Mouse (Mus musculus): ENCODE data around the gene Osbp.
"Not testable (repeated sequence)": the region's sequence is repeated elsewhere in the genome, so short reads cannot be mapped to it uniquely, and the experiment has no call there.

The Osbp gene

DNA sequence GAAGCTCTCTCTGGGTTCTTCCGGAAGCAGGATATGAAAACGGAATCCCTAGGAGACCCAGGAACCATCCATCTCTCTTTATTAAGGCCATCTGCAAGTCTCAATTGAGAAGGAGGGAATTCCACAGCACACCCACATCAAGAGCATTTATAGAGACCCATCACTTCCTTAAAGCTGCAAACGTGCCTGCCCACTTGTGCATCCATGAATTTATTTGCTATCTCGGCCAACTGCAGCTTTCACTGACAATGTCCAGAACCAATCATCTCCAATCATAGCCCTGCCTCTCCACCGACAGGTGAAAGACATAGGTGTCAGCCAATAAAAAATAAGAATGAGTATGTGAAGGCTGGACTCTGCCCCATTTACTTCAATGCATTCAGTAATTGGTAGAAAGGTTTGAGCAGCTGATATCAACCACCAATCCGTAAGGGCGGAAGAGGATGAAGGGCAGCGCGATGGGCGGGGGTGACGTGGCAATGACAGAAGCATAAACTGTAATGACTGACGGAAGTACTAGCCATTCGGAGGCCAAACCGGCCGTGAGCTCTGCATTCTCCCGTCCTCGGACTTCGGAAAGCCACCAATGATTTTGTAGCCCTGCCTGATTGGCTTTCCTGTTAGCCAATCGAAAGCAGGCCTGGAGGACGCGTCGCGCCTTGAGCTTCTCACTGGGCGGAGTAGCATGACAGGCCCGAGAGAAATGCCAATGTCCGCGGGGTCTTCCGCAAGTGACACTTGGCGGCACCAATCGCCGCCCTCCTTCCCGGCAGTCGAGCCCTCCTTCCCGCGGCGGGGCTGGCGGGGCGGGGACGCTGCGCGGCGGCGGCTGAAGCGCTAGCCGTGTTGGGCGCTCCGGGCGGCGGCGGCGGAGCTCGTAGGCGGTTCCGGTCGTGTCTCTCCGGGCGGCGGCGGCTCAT, at the start of gene Osbp:
Osbp (plus strand) TSS at position 919 of the 920 bp plus-strand sequence.
- DNase-seq (ENCODE audit: low spot score), result peak; percentile 100

DNA sequence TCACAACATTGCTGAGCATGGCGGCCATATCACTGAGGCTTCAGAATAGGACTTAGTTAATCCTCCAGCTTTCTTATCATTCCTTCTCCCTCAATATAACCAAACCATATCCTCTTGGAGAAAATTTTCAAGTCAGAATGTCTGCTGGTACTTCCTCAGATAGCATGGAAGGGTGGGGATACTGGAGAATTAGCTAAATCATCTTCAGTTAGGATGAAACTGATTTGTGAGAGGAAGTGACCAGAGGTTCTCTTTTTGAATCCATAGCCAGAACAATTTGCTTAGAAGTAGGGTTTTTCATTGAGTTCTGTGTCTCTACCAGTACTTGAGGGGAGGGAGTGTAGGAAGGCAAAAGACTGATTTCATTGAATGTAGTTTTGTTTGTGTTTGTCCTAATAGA, 43.7 kb upstream of the Osbp start:
- no peak for DNase-seq (ENCODE audit: low spot score)

GRCm38 (mm10) chr19:11922515-11922914, 43.2 kb upstream of the Osbp start:
- DNase-seq (ENCODE audit: low spot score), result not testable (repeated sequence)

DNA sequence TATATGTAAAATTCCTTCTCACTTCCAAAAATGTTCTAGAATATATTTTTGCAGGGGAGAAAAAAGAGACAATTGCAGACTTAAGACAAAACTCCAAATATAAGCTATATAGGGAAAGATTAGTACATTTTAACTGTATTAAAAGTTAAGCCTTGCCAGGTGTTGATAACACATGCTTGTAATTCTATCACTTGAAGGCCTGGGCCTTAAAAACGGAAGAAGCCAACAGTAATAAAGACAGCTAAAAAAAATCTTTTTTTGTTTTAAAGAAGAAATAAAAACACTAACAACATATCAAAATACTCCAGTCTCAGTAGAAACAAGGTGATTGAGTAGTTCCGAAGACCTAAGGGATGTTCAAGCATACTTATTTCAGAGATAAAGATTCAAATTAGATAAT, 39.4 kb upstream of the Osbp start:
- no peak for DNase-seq (ENCODE audit: low spot score)

DNA sequence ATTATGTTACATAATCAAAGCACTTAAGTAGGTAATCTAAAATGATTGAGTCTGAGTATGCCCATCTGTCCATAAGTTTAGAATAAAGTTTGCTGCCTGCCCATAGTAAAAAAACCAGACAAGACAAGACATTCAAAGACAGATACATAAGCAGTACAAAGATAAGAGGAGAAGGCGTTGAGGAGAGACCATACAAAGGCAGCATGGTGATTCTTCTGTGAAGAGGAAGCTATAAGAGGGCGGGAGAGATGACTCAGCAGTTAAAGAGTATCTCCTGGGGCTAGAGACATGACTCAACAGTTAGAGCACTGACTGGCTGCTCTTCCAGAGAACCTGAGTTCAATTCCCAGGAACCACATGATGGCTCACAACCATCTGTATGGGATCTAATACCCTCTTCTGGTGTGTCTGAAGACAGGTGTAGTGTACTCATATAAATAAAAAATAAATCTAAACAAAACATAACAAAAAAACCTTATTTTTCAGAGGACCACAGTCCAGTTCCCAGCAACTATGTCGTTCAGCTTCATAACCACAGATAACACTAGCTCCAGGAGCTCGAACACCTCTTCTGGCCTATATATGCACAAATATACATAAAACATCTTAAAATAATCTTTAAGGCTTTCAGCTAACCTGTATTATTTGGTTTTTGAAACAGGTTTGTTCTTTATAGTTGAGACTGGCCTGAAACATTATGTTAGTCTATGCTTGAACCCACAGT, 37.6 kb upstream of the Osbp start:
- DNase-seq (ENCODE audit: low spot score), result no peak

- not testable (repeated sequence) for DNase-seq (ENCODE audit: low spot score)
These were observed 19.3 kb upstream of the Osbp start for GRCm38 (mm10) chr19:11946460-11946859.

- DNase-seq (ENCODE audit: low spot score), result no peak
These were observed 15.9 kb upstream of the Osbp start for GRCm38 (mm10) chr19:11949878-11950277.

GRCm38 (mm10) chr19:11950747-11951146, 15.0 kb upstream of the Osbp start:
- DNase-seq (ENCODE audit: low spot score), result no peak

DNA sequence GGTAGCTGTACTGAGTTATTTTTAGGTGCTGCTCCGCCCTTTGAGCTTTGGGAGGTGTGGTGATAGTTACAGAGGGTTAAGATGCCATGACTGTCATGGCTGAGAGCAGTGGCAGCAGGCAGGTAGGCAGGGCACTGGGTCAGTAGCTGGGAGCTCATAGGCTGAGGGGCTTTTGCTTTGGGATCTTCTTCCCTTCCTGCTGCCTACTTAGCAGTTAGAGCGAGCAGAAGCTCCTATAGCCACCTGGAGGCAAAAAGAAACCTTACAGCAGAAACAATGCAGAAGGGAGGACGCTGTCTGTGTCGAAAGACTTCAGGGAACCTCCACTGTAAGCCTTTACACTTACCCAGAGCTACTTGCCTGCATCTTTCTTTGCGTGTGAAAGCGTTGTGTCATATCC, 11.5 kb upstream of the Osbp start:
- no peak for DNase-seq (ENCODE audit: low spot score)

DNA sequence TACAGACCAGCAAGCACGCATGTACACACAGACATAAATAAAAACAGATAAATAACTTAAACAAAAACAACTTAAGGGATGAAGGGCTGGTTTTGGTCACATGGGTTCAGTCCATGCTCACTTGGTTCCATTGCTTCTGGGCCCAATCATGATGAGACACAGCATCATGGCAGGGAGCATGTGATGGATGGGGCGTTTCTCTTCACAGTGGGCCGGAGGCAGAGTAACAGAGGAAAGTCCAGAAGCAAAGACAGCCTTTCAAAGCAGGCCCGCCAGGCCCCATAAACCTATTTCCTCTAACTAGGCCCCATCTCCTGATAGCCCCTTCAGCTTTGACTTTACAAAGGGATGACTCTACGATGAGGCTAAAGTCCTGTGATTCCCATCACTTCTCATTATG, 9.1 kb upstream of the Osbp start:
- no peak for DNase-seq (ENCODE audit: low spot score)

GRCm38 (mm10) chr19:11957396-11957795, 8.3 kb upstream of the Osbp start:
- DNase-seq (ENCODE audit: low spot score), result peak; percentile 34

- no peak for DNase-seq (ENCODE audit: low spot score)
These were observed 7.9 kb upstream of the Osbp start for GRCm38 (mm10) chr19:11957846-11958245.

- peak; percentile 45 for DNase-seq (ENCODE audit: low spot score)
These were observed 1.5 kb upstream of the Osbp start for GRCm38 (mm10) chr19:11964266-11964665.

GRCm38 (mm10) chr19:11966201-11966636, 478 bp downstream of the Osbp start:
- DNase-seq (ENCODE audit: low spot score), result peak; percentile 33

GRCm38 (mm10) chr19:11969155-11970050, 3.7 kb downstream of the Osbp start:
- no peak for DNase-seq (ENCODE audit: low spot score)

GRCm38 (mm10) chr19:11973511-11974222, 7.9 kb downstream of the Osbp start:
- DNase-seq (ENCODE audit: low spot score), result no peak

DNA sequence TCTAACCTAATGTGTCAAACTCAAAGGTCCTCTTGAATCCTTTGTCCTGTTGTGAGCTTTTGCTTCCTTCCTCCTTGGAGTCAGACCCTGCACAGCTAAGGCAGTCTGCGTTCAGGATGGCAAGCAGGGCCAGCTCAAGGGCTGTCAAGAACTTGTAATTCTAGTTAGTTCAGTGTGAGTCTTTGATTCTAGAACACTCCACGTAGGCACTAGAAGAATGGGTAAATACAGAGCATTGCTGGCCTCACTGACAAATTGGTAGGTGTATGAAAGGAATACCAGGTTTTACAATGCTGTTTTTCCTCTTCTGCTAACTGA, 8.4 kb downstream of the Osbp start:
- no peak for DNase-seq (ENCODE audit: low spot score)

- DNase-seq (ENCODE audit: low spot score), result no peak
These were observed 9.9 kb downstream of the Osbp start for GRCm38 (mm10) chr19:11975683-11976082.

DNA sequence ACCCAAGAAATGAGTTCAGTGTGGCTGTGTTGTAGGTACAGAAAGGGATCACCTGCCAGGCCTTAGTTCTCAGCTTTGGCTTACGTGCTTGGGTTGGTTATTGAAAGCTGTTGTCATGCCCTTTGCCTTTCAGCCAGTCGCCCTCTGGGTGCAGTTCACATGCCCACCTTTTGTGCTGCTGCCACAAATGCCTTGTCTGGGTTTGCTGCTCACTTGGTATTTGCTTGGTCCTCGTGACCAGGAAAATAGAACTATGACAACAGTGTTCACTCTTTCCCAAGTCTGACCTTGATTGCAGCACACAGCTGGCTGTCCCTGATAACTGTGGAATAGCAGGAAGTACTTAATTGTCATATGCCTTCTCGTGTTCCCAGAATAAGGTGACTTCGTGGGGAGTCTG, 11.6 kb downstream of the Osbp start:
- no peak for DNase-seq (ENCODE audit: low spot score)

GRCm38 (mm10) chr19:11980471-11980870, 14.7 kb downstream of the Osbp start:
- no peak for DNase-seq (ENCODE audit: low spot score)

DNA sequence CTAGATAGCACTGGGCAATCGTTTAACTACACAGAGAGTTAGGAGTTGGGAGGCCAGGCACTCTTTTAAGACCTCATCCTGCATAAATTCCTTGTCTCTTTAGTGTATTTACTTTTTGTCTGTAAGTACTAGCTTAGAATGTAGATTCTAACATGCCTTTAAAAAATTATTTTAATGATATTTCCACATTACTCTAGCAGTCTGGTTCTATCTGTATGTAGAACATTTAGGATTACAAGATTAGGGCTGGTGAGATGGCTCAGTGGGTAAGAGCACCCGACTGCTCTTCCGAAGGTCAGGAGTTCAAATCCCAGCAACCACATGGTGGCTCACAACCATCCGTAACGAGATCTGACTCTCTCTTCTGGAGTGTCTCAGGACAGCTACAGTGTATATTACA, 18.9 kb downstream of the Osbp start:
- DNase-seq (ENCODE audit: low spot score), result not testable (repeated sequence)

DNA sequence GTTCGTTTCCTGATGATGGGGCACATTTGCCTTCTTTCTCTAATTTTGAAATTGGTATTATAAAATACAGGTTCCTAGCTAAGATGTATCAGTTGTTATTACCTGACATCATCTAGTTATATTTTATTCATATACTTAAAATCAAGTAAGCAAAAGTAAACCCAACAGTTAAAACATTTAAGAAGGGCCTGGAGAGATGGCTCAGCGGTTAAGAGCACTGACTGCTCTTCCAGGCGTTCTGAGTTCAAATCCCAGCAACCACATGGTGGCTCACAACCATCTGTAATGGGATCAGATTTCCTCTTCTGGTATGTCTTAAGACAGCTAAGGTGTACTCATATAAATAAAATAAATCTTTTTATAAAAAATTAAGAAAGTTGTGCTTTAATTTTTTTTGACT, 22.1 kb downstream of the Osbp start:
- no peak for DNase-seq (ENCODE audit: low spot score)
